Mouse (Mus musculus) C2C12 (cell line): ENCODE results near the gene Fam83b.

Experiments
- CTCF ChIP-seq: IDR thresholded peaks from one replicate; pipeline ENCODE4 v1.5.1; 2011; ENCODE audit not compliant: control insufficient read depth, insufficient read depth, insufficient read length
- MYOG ChIP-seq: IDR thresholded peaks from one replicate; pipeline ENCODE4 v1.6.1; 2011; ENCODE audit not compliant: control insufficient read depth, insufficient read length; ENCODE audit errors: extremely low read depth
- USF1 ChIP-seq: IDR thresholded peaks from one replicate; pipeline ENCODE4 v1.6.1; 2011; ENCODE audit warnings: low read depth, mild to moderate bottlenecking, control low read depth, moderate library complexity

GRCm38 (mm10) chr9:76562794-76563193 is 4.1 kb downstream of the Fam83b start:
- TF ChIP-seq CTCF (no peak), MYOG (no peak), USF1 (no peak)
